Comparison of ENCODE assay signal across 9 mouse cellular contexts in genomic region chr1:118759141-118759932, GRCm38 (mm10).
DNase-seq lines count a peak whose midpoint lies in the region; TF ChIP-seq lines count a peak whose summit lies in the region.
"Had no signal": no experiment of that assay in that cellular context is flagged by ENCODE, and none has a peak within 500 bp of the region (broad histone marks: within the 10 kb centered on the region; RNA-seq: fewer than 3 reads in every experiment).

No protein-coding gene starts in this region.

- WGBS in forebrain, embryonic 10.5 days = 44% methylated on average over 7 of the region's 7 CpGs
- 21% methylated on average over 7 of the region's 7 CpGs for WGBS in lung, adult 2 months

- peak; percentile 61 for TF ChIP-seq CTCF in E14TG2a.4 (conservative IDR thresholded peaks at IDR 0.05; ENCODE audit: low read length)
- peak; percentile 82 for TF ChIP-seq CTCF in brain, embryonic 14.5 days (IDR thresholded peaks at IDR 0.05; ENCODE audit: borderline replicate concordance, extremely low read depth, insufficient read depth, insufficient read length)
- TF ChIP-seq CTCF in lung, adult 2 months (IDR thresholded peaks at IDR 0.05; ENCODE audit: insufficient read depth, low read length) = peak; percentile 45

- intact Hi-C loops in heart, postnatal 36 days (cut with DNase I) = loop anchor here (2.0 to 5.0 kb wide), 2 partner anchors 132 to 195 kb away; partner anchors contain the start of gene Tfcp2l1

- H3K4me3 ChIP-seq in E14TG2a.4 (replicated peaks; ENCODE audit: low read length) = no peak overlapping the region
- H3K4me3 ChIP-seq in forebrain, embryonic 10.5 days = no peak overlapping the region
- no peak overlapping the region for H3K4me3 ChIP-seq in lung, adult 2 months (replicated peaks; ENCODE audit: extremely low read depth, low read depth, low read length)
- H3K4me3 ChIP-seq: erythroblast, embryonic 14.5 days had no signal

- H3K27me3 ChIP-seq in E14TG2a.4 (ENCODE audit: insufficient read depth, low read length) = no peaks in the 10 kb centered on the region
- H3K27me3 ChIP-seq in forebrain, embryonic 10.5 days (ENCODE audit: poor library complexity, severe bottlenecking) = no peaks in the 10 kb centered on the region

- H3K9me3 ChIP-seq in E14TG2a.4 (ENCODE audit: low read length) = no peaks in the 10 kb centered on the region
- no peaks in the 10 kb centered on the region for H3K9me3 ChIP-seq in forebrain, embryonic 10.5 days

- peak; percentile 94 for DNase-seq in brain, embryonic 14.5 days (ENCODE audit: low read depth)
- peak; percentile 75 for DNase-seq in forebrain, embryonic 10.5 days (ENCODE audit: extremely low spot score, low spot score)
- DNase-seq in heart, postnatal 36 days = peak; percentile 73 to 79
- peak; percentile 86 for DNase-seq in layer of hippocampus, adult 11-12 months (ENCODE audit: low spot score)
- DNase-seq in lung, adult 2 months = peak; percentile 75
- DNase-seq in retina, adult 2 months (ENCODE audit: low read depth, low spot score) = peak; percentile 43
- DNase-seq in urinary bladder, adult 2 months (ENCODE audit: low spot score) = peak; percentile 44

- peaks cover 22% of the 10 kb centered on the region for H3K4me1 ChIP-seq in E14TG2a.4 (replicated peaks; ENCODE audit: low read depth, low read length)
- H3K4me1 ChIP-seq in forebrain, embryonic 10.5 days = no peaks in the 10 kb centered on the region
- H3K4me1 ChIP-seq in lung, adult 2 months (ENCODE audit: control insufficient read depth, insufficient read depth, low read length) = no peaks in the 10 kb centered on the region

- H3K36me3 ChIP-seq in E14TG2a.4 (ENCODE audit: insufficient read depth, low read length) = no peaks in the 10 kb centered on the region
- H3K36me3 ChIP-seq in forebrain, embryonic 10.5 days (replicated peaks) = no peaks in the 10 kb centered on the region

- TF ChIP-seq POLR2A in brain, embryonic 14.5 days (IDR thresholded peaks at IDR 0.05; ENCODE audit: borderline replicate concordance, extremely low read depth, insufficient read depth, insufficient read length, poor library complexity, severe bottlenecking) = no peak
- TF ChIP-seq POLR2A in lung, adult 2 months (IDR thresholded peaks at IDR 0.05; ENCODE audit: borderline replicate concordance, extremely low read depth, low read depth, low read length) = no peak

- no peak overlapping the region for H3K27ac ChIP-seq in forebrain, embryonic 10.5 days

Comparison
In these comparisons a context has a peak if more than half of its experiments do, and no peak if none do; other contexts are left out.
1. DNase-seq: peak in every context shown above with its lines; median percentile 94 in brain, embryonic 14.5 days; 86 in layer of hippocampus, adult 11-12 months; 76 in heart, postnatal 36 days; 75 in forebrain, embryonic 10.5 days; 75 in lung, adult 2 months; 44 in urinary bladder, adult 2 months; 43 in retina, adult 2 months.